Mouse (Mus musculus): Measurements from ENCODE around the gene Olfr1443. TPM values are rescaled to one million over a fixed set of nuclear protein-coding genes. Genes with fewer than 3 reads are reported as not detected.
"Not testable (repeated sequence)": the region's sequence is repeated elsewhere in the genome, so short reads cannot be mapped to it uniquely, and the experiment has no call there.

Olfr1443 gene
- polyA plus RNA-seq, 1 experiment from 2014 or later = not detected

DNA sequence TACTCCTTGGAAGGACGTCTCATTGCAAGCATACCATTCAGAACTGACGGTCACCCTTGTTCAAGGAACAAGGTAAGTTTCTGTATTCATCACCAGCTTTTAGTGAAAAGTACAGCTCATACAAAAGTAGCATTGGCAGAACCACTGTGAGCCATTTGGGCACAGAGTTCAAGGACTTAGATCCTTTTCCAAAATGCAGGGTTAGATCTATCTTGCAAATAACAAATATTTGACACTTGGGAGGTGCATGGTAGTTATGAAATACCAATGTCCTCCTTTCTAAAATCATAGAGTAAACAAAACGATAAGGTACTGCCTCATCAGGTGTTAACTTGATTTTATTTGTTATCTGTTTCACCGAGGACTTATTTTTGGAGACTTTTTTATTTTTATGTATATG lies 6.9 kb upstream of the Olfr1443 start:
- no peaks in the 10 kb centered on the region for H3K27me3 ChIP-seq (replicated peaks; ENCODE audit: control insufficient read depth, insufficient read depth, low read length)
- H3K4me2 ChIP-seq (ENCODE audit: low read length) = no peak overlapping the region
- no peak overlapping the region for H3K4me3 ChIP-seq (ENCODE audit: low read length)
- no peaks in the 10 kb centered on the region for H3K36me3 ChIP-seq (ENCODE audit: control insufficient read depth, insufficient read depth, low read length)
- H3K4me1 ChIP-seq (ENCODE audit: control insufficient read depth, insufficient read depth, low read depth, low read length) = no peaks in the 10 kb centered on the region
- no peaks in the 10 kb centered on the region for H3K9me3 ChIP-seq (ENCODE audit: control insufficient read depth, low read length)
- H3K9ac ChIP-seq (ENCODE audit: low read depth, low read length) = no peak overlapping the region
- no peak for ATAC-seq
- H3K27ac ChIP-seq (ENCODE audit: low read depth, low read length) = no peak overlapping the region
- 86% methylated on average over 4 of the region's 4 CpGs for WGBS

GRCm38 (mm10) chr19:12684638-12685037 lies 6.7 kb downstream of the Olfr1443 start:
- no peak overlapping the region for H3K4me2 ChIP-seq (ENCODE audit: low read length)
- no peaks in the 10 kb centered on the region for H3K4me1 ChIP-seq (ENCODE audit: control insufficient read depth, insufficient read depth, low read depth, low read length)
- no peaks in the 10 kb centered on the region for H3K36me3 ChIP-seq (ENCODE audit: control insufficient read depth, insufficient read depth, low read length)
- no peaks in the 10 kb centered on the region for H3K27me3 ChIP-seq (replicated peaks; ENCODE audit: control insufficient read depth, insufficient read depth, low read length)
- no peaks in the 10 kb centered on the region for H3K9me3 ChIP-seq (ENCODE audit: control insufficient read depth, low read length)
- ATAC-seq = no peak
- H3K4me3 ChIP-seq (ENCODE audit: low read length) = no peak overlapping the region
- no peak overlapping the region for H3K27ac ChIP-seq (ENCODE audit: low read depth, low read length)
- H3K9ac ChIP-seq (ENCODE audit: low read depth, low read length) = no peak overlapping the region

DNA sequence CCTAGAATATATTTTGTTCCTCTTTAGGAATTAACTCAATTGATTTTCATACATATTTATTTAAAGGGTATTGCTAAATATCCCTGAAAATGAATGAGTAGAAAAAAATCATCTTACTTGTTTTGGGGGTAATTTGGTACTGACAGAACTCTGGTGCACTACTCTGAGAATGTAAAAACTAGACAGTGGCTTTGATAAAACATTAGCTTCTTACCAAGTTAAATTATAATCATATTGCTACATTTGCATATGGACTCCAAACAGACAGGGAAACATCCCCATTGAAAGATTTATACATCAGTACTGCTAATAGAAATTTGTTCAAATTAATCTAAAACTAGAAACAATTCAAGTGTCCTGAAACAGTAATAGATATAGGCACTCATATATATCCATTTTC lies 7.3 kb downstream of the Olfr1443 start:
- H3K27ac ChIP-seq (ENCODE audit: low read depth, low read length) = no peak overlapping the region
- no peaks in the 10 kb centered on the region for H3K4me1 ChIP-seq (ENCODE audit: control insufficient read depth, insufficient read depth, low read depth, low read length)
- ATAC-seq = no peak
- no peak overlapping the region for H3K4me3 ChIP-seq (ENCODE audit: low read length)
- H3K9me3 ChIP-seq (ENCODE audit: control insufficient read depth, low read length) = no peaks in the 10 kb centered on the region
- no peaks in the 10 kb centered on the region for H3K27me3 ChIP-seq (replicated peaks; ENCODE audit: control insufficient read depth, insufficient read depth, low read length)
- no peak overlapping the region for H3K4me2 ChIP-seq (ENCODE audit: low read length)
- no peak overlapping the region for H3K9ac ChIP-seq (ENCODE audit: low read depth, low read length)
- no peaks in the 10 kb centered on the region for H3K36me3 ChIP-seq (ENCODE audit: control insufficient read depth, insufficient read depth, low read length)

DNA sequence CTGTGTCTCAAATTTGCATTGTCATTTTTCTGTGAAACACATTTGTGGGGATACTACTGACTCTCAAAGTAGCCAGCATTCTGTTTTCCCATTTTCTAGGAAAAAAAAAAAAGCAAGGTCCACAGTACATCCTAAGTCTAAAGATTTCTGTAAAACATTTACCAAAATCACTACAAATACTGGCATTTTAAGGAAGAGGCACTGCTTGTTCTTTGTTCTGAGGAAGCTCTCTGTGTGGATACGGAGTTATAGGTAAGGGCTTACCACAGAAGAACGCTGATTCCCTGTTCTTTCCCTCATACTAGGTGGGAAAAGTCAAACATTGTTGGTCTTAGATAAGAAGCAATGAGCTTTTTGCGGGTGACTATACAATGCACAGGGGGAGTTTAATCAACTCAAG lies 17.7 kb downstream of the Olfr1443 start, which contains the start of gene Keg1:
Keg1 (plus strand) TSS at position 197 of the 400 bp plus-strand sequence.
- H3K4me1 ChIP-seq (ENCODE audit: control insufficient read depth, insufficient read depth, low read depth, low read length) = no peaks in the 10 kb centered on the region
- no peak within 1 kb of the TSS for H3K4me2 ChIP-seq (ENCODE audit: low read length)
- H3K36me3 ChIP-seq (ENCODE audit: control insufficient read depth, insufficient read depth, low read length) = no peaks in the 10 kb centered on the region
- no peak for ATAC-seq
- H3K9me3 ChIP-seq (ENCODE audit: control insufficient read depth, low read length) = no peaks in the 10 kb centered on the region
- H3K9ac ChIP-seq (ENCODE audit: low read depth, low read length) = no peak within 1 kb of the TSS
- H3K27ac ChIP-seq (ENCODE audit: low read depth, low read length) = no peak within 1 kb of the TSS
- H3K4me3 ChIP-seq (ENCODE audit: low read length) = no peak within 1 kb of the TSS
- 87% methylated on average over 3 of the region's 3 CpGs for WGBS
- H3K27me3 ChIP-seq (replicated peaks; ENCODE audit: control insufficient read depth, insufficient read depth, low read length) = no peaks in the 10 kb centered on the region

DNA sequence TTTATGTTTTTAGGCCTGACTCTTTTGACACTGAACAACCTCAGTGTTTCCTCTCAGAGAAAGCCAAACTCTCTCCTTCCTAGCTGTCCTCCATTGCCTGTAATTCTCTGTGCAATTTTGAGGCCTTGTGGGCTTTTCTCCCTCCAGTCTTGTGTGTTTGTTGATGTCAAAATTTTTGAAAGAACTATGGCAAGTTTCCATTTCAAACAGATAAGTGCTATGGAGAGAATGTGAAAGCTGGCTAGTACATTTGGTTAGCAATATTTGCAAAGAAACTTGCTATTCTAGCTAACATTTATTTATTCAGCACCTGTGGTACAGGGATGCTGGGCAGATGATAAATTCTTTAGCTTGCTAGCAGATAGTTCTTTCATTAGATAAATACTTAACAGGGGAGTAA lies 18.3 kb downstream of the Olfr1443 start:
- Histone ChIP-seq H3K9ac (ENCODE audit: low read depth, low read length) (no peak overlapping the region), H3K4me3 (ENCODE audit: low read length) (no peak overlapping the region), H3K27ac (ENCODE audit: low read depth, low read length) (no peak overlapping the region), H3K4me2 (ENCODE audit: low read length) (no peak overlapping the region), H3K27me3 (replicated peaks; ENCODE audit: control insufficient read depth, insufficient read depth, low read length) (no peaks in the 10 kb centered on the region), H3K36me3 (ENCODE audit: control insufficient read depth, insufficient read depth, low read length) (no peaks in the 10 kb centered on the region), H3K9me3 (ENCODE audit: control insufficient read depth, low read length) (no peaks in the 10 kb centered on the region), H3K4me1 (ENCODE audit: control insufficient read depth, insufficient read depth, low read depth, low read length) (no peaks in the 10 kb centered on the region)
- ATAC-seq = no peak

GRCm38 (mm10) chr19:12708458-12708857 lies 30.5 kb downstream of the Olfr1443 start:
- WGBS = 82% methylated on average over 2 of the region's 2 CpGs
- Histone ChIP-seq H3K4me1 (ENCODE audit: control insufficient read depth, insufficient read depth, low read depth, low read length) (no peaks in the 10 kb centered on the region), H3K9me3 (ENCODE audit: control insufficient read depth, low read length) (no peaks in the 10 kb centered on the region), H3K27me3 (replicated peaks; ENCODE audit: control insufficient read depth, insufficient read depth, low read length) (no peaks in the 10 kb centered on the region), H3K9ac (ENCODE audit: low read depth, low read length) (no peak overlapping the region), H3K4me3 (ENCODE audit: low read length) (no peak overlapping the region), H3K36me3 (ENCODE audit: control insufficient read depth, insufficient read depth, low read length) (no peaks in the 10 kb centered on the region), H3K4me2 (ENCODE audit: low read length) (no peak overlapping the region), H3K27ac (ENCODE audit: low read depth, low read length) (no peak overlapping the region)
- ATAC-seq = no peak

DNA sequence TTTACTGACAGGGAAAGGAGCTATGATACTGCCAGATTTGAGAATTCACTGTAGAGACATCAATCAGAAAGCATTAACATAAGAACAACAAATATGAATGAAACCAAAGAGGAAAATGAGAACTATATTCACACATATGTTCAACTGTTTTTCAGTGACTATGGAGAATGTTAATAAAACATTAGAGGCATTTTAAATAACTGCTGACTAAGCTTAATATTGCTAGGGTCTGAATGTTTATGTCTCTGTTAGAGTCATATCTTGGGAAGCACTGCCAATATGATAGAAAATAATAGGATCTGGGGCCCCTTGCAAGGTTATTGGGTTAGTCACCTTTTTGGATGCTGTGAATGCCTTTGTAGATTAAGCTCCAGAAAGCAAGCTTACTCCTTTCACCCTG lies 31.1 kb downstream of the Olfr1443 start:
- Histone ChIP-seq H3K4me3 (ENCODE audit: low read length) (no peak overlapping the region), H3K9me3 (ENCODE audit: control insufficient read depth, low read length) (no peaks in the 10 kb centered on the region), H3K4me1 (ENCODE audit: control insufficient read depth, insufficient read depth, low read depth, low read length) (no peaks in the 10 kb centered on the region), H3K4me2 (ENCODE audit: low read length) (no peak overlapping the region), H3K9ac (ENCODE audit: low read depth, low read length) (no peak overlapping the region), H3K27ac (ENCODE audit: low read depth, low read length) (no peak overlapping the region), H3K36me3 (ENCODE audit: control insufficient read depth, insufficient read depth, low read length) (no peaks in the 10 kb centered on the region), H3K27me3 (replicated peaks; ENCODE audit: control insufficient read depth, insufficient read depth, low read length) (no peaks in the 10 kb centered on the region)
- ATAC-seq = no peak

GRCm38 (mm10) chr19:12719189-12719588 lies 41.3 kb downstream of the Olfr1443 start:
- Histone ChIP-seq H3K9ac (ENCODE audit: low read depth, low read length) (no peak overlapping the region), H3K36me3 (ENCODE audit: control insufficient read depth, insufficient read depth, low read length) (no peaks in the 10 kb centered on the region), H3K9me3 (ENCODE audit: control insufficient read depth, low read length) (no peaks in the 10 kb centered on the region), H3K4me1 (ENCODE audit: control insufficient read depth, insufficient read depth, low read depth, low read length) (no peaks in the 10 kb centered on the region), H3K27ac (ENCODE audit: low read depth, low read length) (no peak overlapping the region), H3K4me2 (ENCODE audit: low read length) (no peak overlapping the region), H3K27me3 (replicated peaks; ENCODE audit: control insufficient read depth, insufficient read depth, low read length) (no peaks in the 10 kb centered on the region), H3K4me3 (ENCODE audit: low read length) (no peak overlapping the region)
- WGBS = 87% methylated on average over 6 of the region's 6 CpGs
- no peak for ATAC-seq

DNA sequence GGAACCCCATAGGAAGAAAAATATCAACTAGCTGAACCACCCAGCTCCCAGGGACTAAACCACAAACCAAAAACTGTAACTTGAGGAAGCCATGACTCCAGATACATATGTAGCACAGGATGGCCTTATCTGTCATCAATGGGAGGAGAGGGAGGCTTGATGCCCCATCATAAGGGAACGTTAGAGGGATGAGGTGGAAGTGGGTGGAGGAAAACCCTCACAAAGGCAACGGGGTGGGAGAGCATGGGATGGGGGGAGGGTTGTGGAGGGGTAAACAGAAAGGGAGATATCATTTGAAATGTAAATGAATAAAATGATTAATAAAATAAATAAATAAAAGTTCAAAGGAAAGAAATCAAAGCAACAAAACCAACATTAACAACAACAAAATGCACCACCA lies 42.6 kb downstream of the Olfr1443 start:
- no peak overlapping the region for H3K9ac ChIP-seq (ENCODE audit: low read depth, low read length)
- WGBS = 69% methylated on average over 2 of the region's 2 CpGs
- no peak overlapping the region for H3K27ac ChIP-seq (ENCODE audit: low read depth, low read length)
- no peaks in the 10 kb centered on the region for H3K27me3 ChIP-seq (replicated peaks; ENCODE audit: control insufficient read depth, insufficient read depth, low read length)
- no peaks in the 10 kb centered on the region for H3K4me1 ChIP-seq (ENCODE audit: control insufficient read depth, insufficient read depth, low read depth, low read length)
- no peaks in the 10 kb centered on the region for H3K9me3 ChIP-seq (ENCODE audit: control insufficient read depth, low read length)
- no peaks in the 10 kb centered on the region for H3K36me3 ChIP-seq (ENCODE audit: control insufficient read depth, insufficient read depth, low read length)
- H3K4me2 ChIP-seq (ENCODE audit: low read length) = no peak overlapping the region
- no peak overlapping the region for H3K4me3 ChIP-seq (ENCODE audit: low read length)
- ATAC-seq = no peak

DNA sequence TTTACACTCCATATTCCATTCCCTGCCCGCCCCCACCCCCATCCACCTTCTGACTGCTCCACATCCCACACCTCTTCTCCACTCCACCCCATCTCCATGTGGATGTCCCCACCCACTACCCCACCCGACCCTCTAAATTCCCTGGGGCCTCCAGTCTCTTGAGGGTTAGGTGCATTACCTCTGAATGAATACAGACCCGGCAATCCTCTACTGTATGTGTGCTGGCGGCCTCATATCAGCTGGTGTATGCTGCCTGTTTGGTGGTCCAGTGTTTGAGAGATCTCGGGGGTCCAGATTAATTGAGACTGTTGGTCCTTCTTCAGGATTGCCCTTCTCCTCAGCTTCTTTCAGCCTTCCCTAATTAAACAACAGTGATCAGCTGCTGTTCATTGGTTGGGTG lies 43.0 kb downstream of the Olfr1443 start:
- H3K27ac ChIP-seq (ENCODE audit: low read depth, low read length); H3K4me2 ChIP-seq (ENCODE audit: low read length); H3K9ac ChIP-seq (ENCODE audit: low read depth, low read length); H3K9me3 ChIP-seq (ENCODE audit: control insufficient read depth, low read length); H3K36me3 ChIP-seq (ENCODE audit: control insufficient read depth, insufficient read depth, low read length); H3K27me3 ChIP-seq (replicated peaks; ENCODE audit: control insufficient read depth, insufficient read depth, low read length); H3K4me1 ChIP-seq (ENCODE audit: control insufficient read depth, insufficient read depth, low read depth, low read length); H3K4me3 ChIP-seq (ENCODE audit: low read length); ATAC-seq: not testable (repeated sequence)
- 90% methylated on average over 5 of the region's 5 CpGs for WGBS
